Mouse (Mus musculus) olfactory bulb, adult 2 months (tissue): ENCODE data around the gene Manba.

ENCODE experiments used
- CTCF ChIP-seq: fragments of 200-500 bp; IDR thresholded peaks from 2 replicates; pipeline ENCODE4 v1.5.1; 2012; ENCODE audit warnings: low read depth, mild to moderate bottlenecking, low read length, moderate library complexity; ENCODE audit not compliant: insufficient read depth
- POLR2A ChIP-seq: fragments of 200-500 bp; IDR thresholded peaks from 2 replicates; pipeline ENCODE4 v1.6.1; 2012; ENCODE audit warnings: mild to moderate bottlenecking, low read depth, low read length, moderate library complexity; ENCODE audit not compliant: insufficient read depth

- no peak for TF ChIP-seq CTCF
- no peak for TF ChIP-seq POLR2A
Measured at GRCm38 (mm10) chr3:135610221-135610620, 124.8 kb downstream of the Manba start.
